Mouse (Mus musculus) heart, postnatal 0 days (tissue): ENCODE measurements around the gene Zfp87. TPM values are rescaled to one million over a fixed set of nuclear protein-coding genes. Genes with fewer than 3 reads are reported as not detected.
A peak's percentile ranks its signal among the peaks of the same experiment; 100 is the strongest.

Experiments
- ATAC-seq: fragments of 200-750 bp; cut with Nextera tagmentation; 2 replicates; pipeline ENCODE4 v1.8.0; 2017; ENCODE audit warnings: low read depth, moderate number of reproducible peaks, moderate library complexity; ENCODE audit not compliant: insufficient read depth
- DNase-seq: peaks from one replicate; pipeline ENCODE4 v3.0.0-alpha.2; 2016; ENCODE audit warnings: low spot score
- H3K27ac ChIP-seq: fragments of 300-500 bp; sonication (generic); 2 replicates; pipeline ENCODE4 v1.5.1; 2014; ENCODE audit warnings: low read depth, mild to moderate bottlenecking
- H3K27me3 ChIP-seq: fragments of 300-500 bp; sonication (generic); 2 replicates; pipeline ENCODE4 v1.6.1; 2014; ENCODE audit warnings: low read length, mixed read lengths; ENCODE audit not compliant: control insufficient read depth, insufficient read depth
- H3K36me3 ChIP-seq: fragments of 300-500 bp; sonication (generic); replicated peaks from 2 replicates; pipeline ENCODE4 v1.6.1; 2014; ENCODE audit warnings: low read length, mixed read lengths; ENCODE audit not compliant: control insufficient read depth, insufficient read depth
- H3K4me1 ChIP-seq: fragments of 300-500 bp; sonication (generic); 2 replicates; pipeline ENCODE4 v1.6.1; 2014; ENCODE audit warnings: antibody characterized with exemption; ENCODE audit not compliant: control insufficient read depth, insufficient read depth
- H3K4me2 ChIP-seq: fragments of 300-500 bp; sonication (generic); 2 replicates; pipeline ENCODE4 v1.6.1; 2014; ENCODE audit warnings: low read depth, mild to moderate bottlenecking, low read length, moderate library complexity
- H3K4me3 ChIP-seq: fragments of 300-500 bp; sonication (generic); 2 replicates; pipeline ENCODE4 v1.5.1; 2014; ENCODE audit warnings: low read depth, low read length
- H3K9ac ChIP-seq: fragments of 300-500 bp; sonication (generic); replicated peaks from 2 replicates; pipeline ENCODE4 v1.6.1; 2014; ENCODE audit warnings: low read depth, low read length, mixed read lengths
- H3K9me3 ChIP-seq: fragments of 300-500 bp; sonication (generic); replicated peaks from 2 replicates; pipeline ENCODE4 v1.6.1; 2016; ENCODE audit warnings: low read length; ENCODE audit not compliant: control insufficient read depth
- CTCF ChIP-seq: IDR thresholded peaks from 2 replicates; pipeline ENCODE4 v1.5.1; 2016; ENCODE audit warnings: antibody characterized with exemption, control low read depth, low read depth
- EP300 ChIP-seq: IDR thresholded peaks from 2 replicates; pipeline ENCODE4 v1.6.1; 2016; ENCODE audit warnings: antibody characterized with exemption, low read depth
- WGBS: fragments of 180-500 bp; shearing (Covaris S2); extraction: QIAGEN DNeasy Blood & Tissue Kit; methylation state at CpG from one replicate; pipeline ENCODE4 v1.1.7; 2014; 5-methylcytosine and 5-hydroxymethylcytosine counted together
- polyA plus RNA-seq: library from polyadenylated mRNA; unstranded; fragments of >200 nt; fragmentation: Nextera tagmentation; extraction: Ambion mirVana; gene quantifications from 2 replicates; pipeline ENCODE4 v1.2.1, GENCODE M21; 2015
- total RNA-seq: library from RNA; depleted of rRNA; stranded (reverse); fragments of >200 nt; gene quantifications from 2 replicates; pipeline ENCODE4 v1.2.3, GENCODE M21; 2014; ENCODE audit warnings: low replicate concordance

Gene Zfp87
- total and polyA plus RNA-seq, 2 experiments from 2014 or later, result 7.9 to 25.2 TPM

GRCm38 (mm10) chr13:67527049-67527730, 1.2 kb upstream of the Zfp87 start:
- TF ChIP-seq EP300 (no peak), CTCF (no peak)
- Histone ChIP-seq H3K27ac (no peak overlapping the region), H3K36me3 (no peaks in the 10 kb centered on the region), H3K4me3 (no peak overlapping the region), H3K4me1 (peaks cover 15% of the 10 kb centered on the region), H3K9ac (no peak overlapping the region), H3K9me3 (no peaks in the 10 kb centered on the region), H3K4me2 (no peak overlapping the region), H3K27me3 (no peaks in the 10 kb centered on the region)
- ATAC-seq (no peak), DNase-seq (no peak)
- WGBS, result 73% methylated on average over 3 of the region's 3 CpGs

GRCm38 (mm10) chr13:67500908-67501307, 25.1 kb downstream of the Zfp87 start:
- Histone ChIP-seq H3K4me2 (no peak overlapping the region), H3K36me3 (0 out of 2 replicates have a peak, but pooled peaks cover 2% of the 10 kb centered on the region), H3K4me3 (no peak overlapping the region), H3K9ac (no peak overlapping the region), H3K4me1 (peaks cover 6% of the 10 kb centered on the region; the same call in 1 of the 2 replicates), H3K27me3 (no peaks in the 10 kb centered on the region), H3K9me3 (no peaks in the 10 kb centered on the region), H3K27ac (no peak overlapping the region)
- DNase-seq (no peak), ATAC-seq (no peak)
- TF ChIP-seq CTCF, result no peak
- TF ChIP-seq EP300, result no peak
- 72% methylated on average over 1 of the region's 1 CpGs for WGBS

- Histone ChIP-seq H3K27ac (no peak within 1 kb of the TSS), H3K4me3 (peak within 1 kb of the TSS; percentile 87), H3K9me3 (no peaks in the 10 kb centered on the region), H3K4me1 (peaks cover 6% of the 10 kb centered on the region; the same call in 1 of the 2 replicates), H3K27me3 (no peaks in the 10 kb centered on the region), H3K36me3 (0 out of 2 replicates have a peak, but pooled peaks cover 4% of the 10 kb centered on the region), H3K4me2 (peak within 1 kb of the TSS; percentile 76), H3K9ac (peak within 1 kb of the TSS; percentile 60)
- ATAC-seq, result peak; percentile 95
- 0% methylated on average over 22 of the region's 22 CpGs for WGBS
- DNase-seq, result peak; percentile 83
- TF ChIP-seq CTCF (no peak), EP300 (no peak)
Observed at GRCm38 (mm10) chr13:67500084-67500719, 25.8 kb downstream of the Zfp87 start, which contains the start of gene Zfp58. Gene Zfp58 (minus strand): TSS chr13:67500555.

- H3K9ac ChIP-seq, result no peak overlapping the region
- no peaks in the 10 kb centered on the region for H3K27me3 ChIP-seq
- peaks cover 6% of the 10 kb centered on the region; the same call in 1 of the 2 replicates for H3K4me1 ChIP-seq
- DNase-seq, result no peak
- H3K4me3 ChIP-seq, result no peak overlapping the region
- WGBS, result 94% methylated on average over 1 of the region's 1 CpGs
- H3K9me3 ChIP-seq, result peaks cover 13% of the 10 kb centered on the region
- no peak for ATAC-seq
- peaks cover 43% of the 10 kb centered on the region for H3K36me3 ChIP-seq
- H3K27ac ChIP-seq, result no peak overlapping the region
- H3K4me2 ChIP-seq, result no peak overlapping the region
- TF ChIP-seq CTCF, result no peak
- no peak for TF ChIP-seq EP300
Observed at GRCm38 (mm10) chr13:67495631-67496030, 30.3 kb downstream of the Zfp87 start.

GRCm38 (mm10) chr13:67484424-67484811, 41.6 kb downstream of the Zfp87 start:
- DNase-seq (no peak), ATAC-seq (peak; percentile 15)
- no peak for TF ChIP-seq EP300
- H3K36me3 ChIP-seq, result peaks cover 14% of the 10 kb centered on the region
- H3K4me3 ChIP-seq, result peak overlapping the region; percentile 79
- peak overlapping the region; percentile 79; the same call in 1 of the 2 replicates for H3K27ac ChIP-seq
- no peaks in the 10 kb centered on the region for H3K27me3 ChIP-seq
- 16% methylated on average over 8 of the region's 8 CpGs for WGBS
- H3K4me2 ChIP-seq, result peak overlapping the region; percentile 69
- peak overlapping the region; percentile 59; the same call in 1 of the 2 replicates for H3K9ac ChIP-seq
- no peaks in the 10 kb centered on the region for H3K9me3 ChIP-seq
- peaks cover 5% of the 10 kb centered on the region; the same call in 1 of the 2 replicates for H3K4me1 ChIP-seq
